Mouse (Mus musculus) kidney, adult 2 months (tissue): ENCODE results near the gene AA467197.

Experiments
- CTCF ChIP-seq: fragments of 200-500 bp; conservative IDR thresholded peaks from 2 replicates; pipeline ENCODE4 v1.5.1; 2011; ENCODE audit warnings: low read depth, mild to moderate bottlenecking, control low read depth, low read length, moderate library complexity, mixed read lengths; ENCODE audit not compliant: insufficient read depth, insufficient read length
- POLR2A ChIP-seq: fragments of 200-500 bp; IDR thresholded peaks from one replicate; pipeline ENCODE4 v1.6.1; 2011; ENCODE audit warnings: low read depth, low read length, control low read depth

GRCm38 (mm10) chr2:122628976-122629375, 7.8 kb upstream of the AA467197 start:
- TF ChIP-seq CTCF = peak; percentile 85
- no peak for TF ChIP-seq POLR2A
